Mouse (Mus musculus) CH12.LX (cell line): Measurements from ENCODE around the gene Plxdc2.

Experiments used
- JUN ChIP-seq: IDR thresholded peaks from 2 replicates; pipeline ENCODE4 v1.6.1; 2011; ENCODE audit warnings: low read depth, mild to moderate bottlenecking, low read length, improper control_type of control experiment, moderate library complexity; ENCODE audit not compliant: insufficient read depth
- MEF2A ChIP-seq: IDR thresholded peaks from 2 replicates; pipeline ENCODE4 v1.6.1; 2014; ENCODE audit warnings: low read depth, mild to moderate bottlenecking, inconsistent platforms, low read length, improper control_type of control experiment, borderline replicate concordance
- POLR2A ChIP-seq: IDR thresholded peaks from 2 replicates; pipeline ENCODE4 v1.6.1; 2011; ENCODE audit warnings: low read depth, mild to moderate bottlenecking, improper control_type of control experiment, low read length
- RCOR1 ChIP-seq: conservative IDR thresholded peaks from 2 replicates; pipeline ENCODE4 v1.6.1; 2012; ENCODE audit warnings: low read depth, mild to moderate bottlenecking, inconsistent platforms, low read length, improper control_type of control experiment

DNA sequence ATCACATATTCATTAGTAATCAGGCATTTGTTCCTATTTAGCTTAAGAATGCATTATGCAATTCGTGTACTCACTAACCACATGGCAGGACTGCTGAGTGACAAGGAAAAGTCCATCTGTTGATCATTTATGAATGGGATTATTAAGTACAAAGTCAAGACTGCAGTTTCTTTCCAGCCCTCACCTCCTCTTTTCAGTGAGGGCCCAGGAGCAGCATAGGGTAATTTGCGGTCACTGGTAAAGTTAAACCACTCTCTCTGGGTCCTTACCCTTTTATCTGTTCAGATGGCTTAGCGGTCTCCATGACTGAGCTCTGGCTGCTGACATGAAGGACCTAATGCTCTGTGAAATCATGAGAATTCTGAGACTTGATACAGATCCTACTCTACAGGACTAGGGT, 248.2 kb downstream of the Plxdc2 start:
- TF ChIP-seq MEF2A (no peak), RCOR1 (no peak), POLR2A (no peak), JUN (no peak)
